Mouse (Mus musculus): ENCODE measurements around the gene Gm21704. TPM values are rescaled to one million over a fixed set of nuclear protein-coding genes. Genes with fewer than 3 reads are reported as not detected.
"Not testable (repeated sequence)": the region's sequence is repeated elsewhere in the genome, so short reads cannot be mapped to it uniquely, and the experiment has no call there.

The Gm21704 gene
- not detected in 2 replicates for polyA plus RNA-seq (2012; rRNA removed)

DNA sequence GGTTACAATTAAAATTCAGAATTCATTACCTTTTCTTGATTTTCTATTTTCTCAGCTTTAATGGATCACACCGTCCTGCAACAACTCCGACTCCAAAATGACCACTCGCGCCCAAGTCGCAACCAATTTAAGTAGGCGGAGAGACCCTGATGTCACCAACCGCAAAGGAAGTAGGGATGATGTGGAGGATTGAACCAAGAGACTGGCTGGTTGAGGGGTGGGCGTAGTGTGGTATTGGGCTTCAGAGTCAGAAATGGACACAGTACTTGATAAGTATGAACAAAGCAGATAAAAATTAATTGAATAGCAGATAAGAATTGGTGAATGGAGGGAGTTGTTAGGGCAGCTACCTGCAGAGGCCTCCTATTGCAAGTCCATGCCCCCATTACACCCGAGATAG, at the start of gene Gm21704, which contains the start of gene Gm21708:
Gene Gm21704 (minus strand): TSS at position 101 of the 400 bp plus-strand sequence.
Gene Gm21708 (minus strand): TSS at position 101 of the 400 bp plus-strand sequence.
- no CpG with 5 or more reads among the region's 9 CpGs for WGBS
- not testable (repeated sequence) for DNase-seq (ENCODE audit: low read depth, low spot score)

DNA sequence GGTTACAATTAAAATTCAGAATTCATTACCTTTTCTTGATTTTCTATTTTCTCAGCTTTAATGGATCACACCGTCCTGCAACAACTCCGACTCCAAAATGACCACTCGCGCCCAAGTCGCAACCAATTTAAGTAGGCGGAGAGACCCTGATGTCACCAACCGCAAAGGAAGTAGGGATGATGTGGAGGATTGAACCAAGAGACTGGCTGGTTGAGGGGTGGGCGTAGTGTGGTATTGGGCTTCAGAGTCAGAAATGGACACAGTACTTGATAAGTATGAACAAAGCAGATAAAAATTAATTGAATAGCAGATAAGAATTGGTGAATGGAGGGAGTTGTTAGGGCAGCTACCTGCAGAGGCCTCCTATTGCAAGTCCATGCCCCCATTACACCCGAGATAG, 64.7 kb downstream of the Gm21704 start, which contains the start of gene Gm21693:
Gene Gm21693 (minus strand): TSS at position 101 of the 400 bp plus-strand sequence.
- not testable (repeated sequence) for DNase-seq (ENCODE audit: low read depth, low spot score)
- WGBS: no CpG with 5 or more reads among the region's 9 CpGs

DNA sequence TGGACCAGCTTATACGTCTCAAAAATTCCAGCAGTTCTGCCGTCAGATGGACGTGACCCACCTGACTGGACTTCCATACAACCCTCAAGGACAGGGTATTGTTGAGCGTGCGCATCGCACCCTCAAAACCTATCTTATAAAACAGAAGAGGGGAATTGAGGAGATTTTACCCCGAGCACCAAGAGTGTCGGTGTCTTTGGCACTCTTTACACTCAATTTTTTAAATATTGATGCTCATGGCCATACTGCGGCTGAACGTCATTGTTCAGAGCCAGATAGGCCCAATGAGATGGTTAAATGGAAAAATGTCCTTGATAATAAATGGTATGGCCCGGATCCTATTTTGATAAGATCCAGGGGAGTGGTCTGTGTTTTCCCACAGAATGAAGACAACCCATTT, 69.3 kb downstream of the Gm21704 start:
- WGBS: no CpG with 5 or more reads among the region's 11 CpGs
- not testable (repeated sequence) for DNase-seq (ENCODE audit: low read depth, low spot score)

Other genes starting within 250 kb of the Gm21704 start
- not detected in 2 replicates for gene Gm21677, start 103.7 kb downstream of the Gm21704 start, polyA plus RNA-seq (2012; rRNA removed)
- not detected in 2 replicates for gene Gm21693, start 64.8 kb downstream of the Gm21704 start, polyA plus RNA-seq (2012; rRNA removed)
- gene Gm21708, start within 50 bp of the Gm21704 start, polyA plus RNA-seq (2012; rRNA removed): not detected in 2 replicates